Mouse (Mus musculus): ENCODE results near the gene Arl5c. TPM values are rescaled to one million over a fixed set of nuclear protein-coding genes. Genes with fewer than 3 reads are reported as not detected.

Arl5c gene
- total RNA-seq (2023) = 10 to 100 TPM; 61.3 to 65.0 TPM

GRCm38 (mm10) chr11:97995564-97996288 lies at the start of gene Arl5c:
TSS of gene Arl5c (minus strand) at chr11:97996181.

GRCm38 (mm10) chr11:98026570-98027296 lies 30.8 kb upstream of the Arl5c start, which contains the start of gene Rpl19:
TSS of gene Rpl19 (plus strand) at chr11:98026710.

GRCm38 (mm10) chr11:98022555-98023371 lies 26.8 kb upstream of the Arl5c start, which contains the start of gene Cacnb1:
TSS of gene Cacnb1 (minus strand) at chr11:98023034.

GRCm38 (mm10) chr11:97985727-97986677 lies 10.0 kb downstream of the Arl5c start, which contains the start of gene Plxdc1:
TSS of gene Plxdc1 (minus strand) at chr11:97986444.

Other genes starting within 250 kb of the Arl5c start
- 10 to 100 TPM; 48.1 to 56.0 TPM for gene Cwc25, start 229.6 kb downstream of the Arl5c start, total RNA-seq (2023)
- not detected for gene 1700001P01Rik, start 220.3 kb downstream of the Arl5c start, total RNA-seq (2023)
- 1,000 to 10,000 TPM; 1,852 to 1,894 TPM for gene Rpl23, start 213.7 kb downstream of the Arl5c start, total RNA-seq (2023)
- gene Lasp1, start 197.2 kb downstream of the Arl5c start, total RNA-seq (2023) = 10 to 100 TPM; 71.1 to 77.0 TPM
- under 1 TPM; 0.36 to 0.41 TPM for gene B230217C12Rik, start 155.4 kb downstream of the Arl5c start, total RNA-seq (2023)
- gene Fbxo47, start 112.0 kb downstream of the Arl5c start, total RNA-seq (2023) = 1 to 10 TPM; 1.3 to 2.3 TPM
- under 1 TPM; 0.68 to 0.73 TPM for gene Plxdc1, start 9.7 kb downstream of the Arl5c start, total RNA-seq (2023)
- 1 to 10 TPM; 5.8 to 6.6 TPM for gene Cacnb1, start 26.9 kb upstream of the Arl5c start, total RNA-seq (2023)
- 1,000 to 10,000 TPM; 1,852 to 1,930 TPM for gene Rpl19, start 30.5 kb upstream of the Arl5c start, total RNA-seq (2023)
- 10 to 100 TPM; 33.9 TPM for gene Stac2, start 57.3 kb upstream of the Arl5c start, total RNA-seq (2023)
- 10 to 100 TPM; 48.7 to 50.1 TPM for gene Fbxl20, start 154.2 kb upstream of the Arl5c start, total RNA-seq (2023)
- 100 to 1,000 TPM in 1 of 2 experiments, 10 to 100 TPM in 1; 81.7 to 105 TPM for gene Med1, start 197.1 kb upstream of the Arl5c start, total RNA-seq (2023)
- gene Cdk12, start 206.9 kb upstream of the Arl5c start, total RNA-seq (2023) = 100 to 1,000 TPM; 125 to 134 TPM

Measured in B cell, adult 67 days (primary cell).